Mouse (Mus musculus): Measurements from ENCODE around the gene Blzf1.

The Blzf1 gene

DNA sequence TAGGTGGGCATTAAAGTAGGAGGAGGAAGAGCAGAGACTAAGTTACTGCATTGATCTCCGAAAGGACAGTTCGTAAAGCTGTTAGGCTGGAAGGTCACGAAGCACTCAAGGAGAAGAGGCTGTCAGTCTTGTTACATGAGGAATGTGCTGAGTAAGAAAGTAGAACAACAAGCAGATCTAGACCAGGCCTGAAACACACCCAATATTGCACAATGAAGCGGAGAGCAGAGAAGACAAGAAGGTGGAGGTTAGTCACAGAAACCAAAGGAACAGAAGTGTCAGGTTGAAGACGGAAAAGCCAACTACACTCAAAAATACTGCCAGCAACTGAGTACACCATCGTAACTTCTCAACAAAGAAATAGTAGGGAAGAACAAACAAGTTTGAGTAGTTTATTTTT, 13.2 kb downstream of the Blzf1 start:
- no peak for DNase-seq (ENCODE audit: low read depth, low spot score)

- DNase-seq (ENCODE audit: low read depth, low spot score): peak; percentile 20
Observed at GRCm38 (mm10) chr1:164292040-164292439, 15.2 kb downstream of the Blzf1 start.

DNA sequence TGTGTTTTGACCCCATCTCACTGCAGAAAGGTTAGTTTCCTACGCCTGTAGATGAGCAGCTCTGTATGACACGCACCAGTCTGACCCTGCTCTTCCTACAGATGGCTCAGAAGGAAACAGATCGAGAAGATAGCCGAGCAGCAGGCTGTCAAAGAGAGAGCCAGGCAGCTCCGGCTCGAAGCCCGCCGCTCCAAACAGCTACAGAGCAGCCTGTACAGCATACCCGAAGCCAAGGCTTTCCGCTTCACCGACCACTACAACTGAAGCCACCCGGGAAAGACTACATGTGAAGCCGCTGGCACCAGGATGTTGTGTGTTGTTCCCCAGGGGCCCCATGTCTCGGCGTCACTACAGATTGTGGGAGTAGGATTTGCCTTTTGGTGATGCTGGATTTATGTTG, 19.9 kb downstream of the Blzf1 start:
- DNase-seq (ENCODE audit: low read depth, low spot score): peak; percentile 78

DNA sequence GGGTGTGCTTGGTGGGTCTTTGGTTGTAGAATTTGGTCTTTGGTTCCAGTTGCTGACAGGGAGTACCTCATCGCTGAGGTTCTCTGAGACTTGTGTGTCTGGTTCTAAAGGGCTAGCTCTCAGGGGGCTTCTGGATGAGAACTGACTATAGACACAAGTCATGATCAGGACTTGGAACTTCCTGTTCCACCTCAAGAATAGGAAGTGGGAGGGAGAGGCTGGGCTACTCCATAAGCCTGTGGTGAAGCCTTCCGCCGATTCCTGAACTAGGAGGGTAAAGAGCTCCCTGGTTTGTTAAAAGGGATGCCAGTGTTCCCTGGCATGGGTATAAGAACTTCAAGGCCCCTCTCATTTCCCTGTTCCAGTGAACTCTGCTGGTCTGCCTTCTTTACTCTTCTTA, 23.3 kb downstream of the Blzf1 start:
- no peak for DNase-seq (ENCODE audit: low read depth, low spot score)

GRCm38 (mm10) chr1:164279332-164279731, 28.0 kb downstream of the Blzf1 start:
- DNase-seq (ENCODE audit: low read depth, low spot score): no peak

GRCm38 (mm10) chr1:164276552-164276951, 30.7 kb downstream of the Blzf1 start:
- DNase-seq (ENCODE audit: low read depth, low spot score): no peak

DNA sequence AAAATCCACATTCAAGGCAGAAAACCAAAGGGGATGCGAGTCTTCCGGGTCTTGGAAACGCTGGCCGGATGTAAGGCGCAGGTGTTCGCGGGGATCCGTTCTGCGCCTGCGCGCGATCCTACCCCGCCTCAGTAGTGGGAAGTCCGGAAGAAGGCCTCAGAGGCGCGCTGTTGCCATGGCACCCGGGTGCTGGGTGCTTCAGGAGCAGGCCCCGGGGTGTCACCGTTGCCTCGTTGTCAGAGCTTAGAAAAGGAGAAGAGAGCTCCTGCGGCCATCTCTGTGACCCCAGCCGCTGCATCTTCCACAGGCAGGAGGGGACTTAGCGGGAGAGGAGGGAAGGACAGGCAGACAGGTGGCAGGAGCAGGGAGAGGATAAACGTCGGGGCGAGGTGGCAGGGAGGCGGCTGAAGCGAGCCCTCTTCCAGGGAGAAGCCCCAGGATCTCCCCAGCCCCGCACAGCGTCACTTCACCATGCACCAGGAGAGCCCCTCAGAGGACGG, 31.8 kb downstream of the Blzf1 start, which contains the start of gene Ccdc181:
Gene Ccdc181, plus strand, starts transcription at position 131 of the 500 bp plus-strand sequence.
- peak; percentile 98 for DNase-seq (ENCODE audit: low read depth, low spot score)

GRCm38 (mm10) chr1:164273659-164274058, 33.6 kb downstream of the Blzf1 start:
- peak; percentile 10 for DNase-seq (ENCODE audit: low read depth, low spot score)

DNA sequence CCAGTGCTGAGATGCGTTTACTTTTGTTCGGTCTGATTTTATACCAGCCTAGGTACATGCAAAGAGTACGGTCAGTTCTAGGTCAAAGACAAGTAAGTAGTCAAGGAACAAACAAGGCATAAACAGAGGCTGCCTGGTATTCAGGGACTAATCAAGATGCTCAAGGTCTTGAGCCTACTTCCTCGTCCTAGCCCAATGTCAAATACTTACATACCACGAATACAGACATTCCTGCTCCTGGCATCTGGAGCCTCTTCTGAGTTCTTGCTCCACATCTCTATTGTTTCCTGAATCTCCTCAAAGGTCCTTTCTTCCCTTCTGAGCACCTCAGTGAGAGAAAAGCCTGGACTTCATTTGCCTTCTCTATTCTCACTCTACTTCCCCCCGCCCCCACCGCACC, 36.3 kb downstream of the Blzf1 start:
- no peak for DNase-seq (ENCODE audit: low read depth, low spot score)

GRCm38 (mm10) chr1:164261553-164261952, 45.7 kb downstream of the Blzf1 start:
- DNase-seq (ENCODE audit: low read depth, low spot score): peak; percentile 91

GRCm38 (mm10) chr1:164260171-164261028, 46.9 kb downstream of the Blzf1 start:
- no peak for DNase-seq (ENCODE audit: low read depth, low spot score)

- DNase-seq (ENCODE audit: low read depth, low spot score): no peak
Observed at GRCm38 (mm10) chr1:164254836-164255235, 52.5 kb downstream of the Blzf1 start.

GRCm38 (mm10) chr1:164252551-164252950, 54.7 kb downstream of the Blzf1 start:
- DNase-seq (ENCODE audit: low read depth, low spot score): no peak

GRCm38 (mm10) chr1:164251438-164251837, 55.9 kb downstream of the Blzf1 start:
- no peak for DNase-seq (ENCODE audit: low read depth, low spot score)

GRCm38 (mm10) chr1:164250391-164251150, 56.7 kb downstream of the Blzf1 start:
- DNase-seq (ENCODE audit: low read depth, low spot score): peak; percentile 41

- peak; percentile 56 for DNase-seq (ENCODE audit: low read depth, low spot score)
Observed at GRCm38 (mm10) chr1:164249332-164249711, 58.0 kb downstream of the Blzf1 start.

DNA sequence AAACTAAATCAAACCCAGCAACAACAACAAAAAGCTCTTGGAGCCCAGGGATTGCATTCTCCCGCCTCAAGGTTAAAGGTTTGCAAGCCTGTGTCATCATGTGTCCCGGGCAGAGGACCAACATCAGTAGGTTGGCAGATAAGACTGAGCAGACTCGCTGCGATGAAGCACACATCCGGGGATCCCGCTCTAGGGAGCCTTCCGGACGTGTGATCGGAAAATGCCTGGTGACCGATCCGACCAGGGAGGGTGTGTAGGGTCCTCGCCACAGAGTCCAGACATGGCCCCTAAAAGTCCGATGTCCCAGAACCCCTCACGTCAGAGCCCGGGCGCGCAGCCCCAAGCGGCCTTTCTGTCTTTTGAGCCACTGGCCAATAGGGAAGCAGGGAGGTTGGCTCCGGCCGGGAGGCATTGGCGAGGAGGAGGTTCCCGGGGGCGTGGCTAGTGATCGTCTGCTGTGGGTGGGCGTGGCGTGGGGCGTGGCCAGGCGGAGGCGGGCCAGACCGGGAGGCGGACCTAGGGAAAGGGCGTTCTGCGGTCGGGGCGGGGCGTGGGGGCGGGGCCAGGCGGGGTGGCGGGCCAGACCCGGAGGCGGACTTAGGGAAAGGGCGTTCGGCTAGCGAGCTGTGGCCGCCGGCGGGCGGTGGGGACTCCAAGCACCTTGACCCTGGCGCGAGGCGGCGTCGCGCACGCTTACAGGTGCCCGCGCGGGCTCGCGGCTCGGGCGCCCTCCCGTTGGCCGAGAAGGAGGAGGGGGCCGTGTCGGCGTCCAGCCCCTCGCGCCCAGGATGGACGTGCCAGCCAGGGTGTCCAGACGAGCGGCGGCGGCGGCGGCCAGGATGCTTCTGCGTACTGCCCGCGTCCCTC, 58.6 kb downstream of the Blzf1 start, which contains the start of gene Slc19a2:
Gene Slc19a2, plus strand, starts transcription at position 582 of the 867 bp plus-strand sequence.
- peak; percentile 99 for DNase-seq (ENCODE audit: low read depth, low spot score)

DNA sequence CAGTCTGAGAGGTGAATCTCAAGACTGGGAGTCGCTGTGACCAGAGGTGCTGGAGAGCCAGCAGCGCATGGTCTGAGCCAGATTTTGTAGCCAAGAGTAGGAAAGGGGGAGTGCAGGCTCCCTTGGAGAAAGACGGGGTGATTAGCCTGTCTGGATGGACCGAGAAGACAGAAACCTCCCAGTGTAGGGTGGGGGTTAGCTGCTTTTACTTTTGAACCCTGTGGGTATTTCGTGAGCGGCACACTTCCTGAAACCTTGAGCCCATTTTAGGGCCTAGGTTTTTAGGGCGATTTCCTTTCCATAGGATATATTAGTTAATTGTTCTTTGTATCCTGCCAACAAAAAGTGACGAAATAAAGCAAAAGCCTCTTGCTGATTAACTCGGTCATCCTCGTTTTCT, 59.3 kb downstream of the Blzf1 start:
- DNase-seq (ENCODE audit: low read depth, low spot score): peak; percentile 13

GRCm38 (mm10) chr1:164247442-164247841, 59.8 kb downstream of the Blzf1 start:
- DNase-seq (ENCODE audit: low read depth, low spot score): no peak

GRCm38 (mm10) chr1:164242809-164243208, 64.5 kb downstream of the Blzf1 start:
- no peak for DNase-seq (ENCODE audit: low read depth, low spot score)

GRCm38 (mm10) chr1:164241494-164241893, 65.8 kb downstream of the Blzf1 start:
- no peak for DNase-seq (ENCODE audit: low read depth, low spot score)
